Mouse (Mus musculus): Measurements from ENCODE around the gene Skint8. TPM values are rescaled to one million over a fixed set of nuclear protein-coding genes. Genes with fewer than 3 reads are reported as not detected.

Gene Skint8
- total and polyA plus RNA-seq, 2 experiments from 2014 or later: not detected

- WGBS: 76% methylated on average over 3 of the region's 3 CpGs
- Histone ChIP-seq H3K27ac (no peak overlapping the region), H3K4me2 (ENCODE audit: low read depth, low read length) (no peak overlapping the region), H3K9ac (replicated peaks; ENCODE audit: low read length) (no peak overlapping the region), H3K4me1 (ENCODE audit: insufficient read depth, low read length) (no peaks in the 10 kb centered on the region), H3K27me3 (ENCODE audit: insufficient read depth, low read length) (no peaks in the 10 kb centered on the region), H3K4me3 (ENCODE audit: low read length) (no peak overlapping the region), H3K36me3 (ENCODE audit: insufficient read depth, low read length) (no peaks in the 10 kb centered on the region), H3K9me3 (ENCODE audit: low read length) (no peaks in the 10 kb centered on the region)
- DNase-seq (ENCODE audit: low spot score) (no peak), ATAC-seq (no peak)
- TF ChIP-seq CTCF (IDR thresholded peaks at IDR 0.05; ENCODE audit: low read depth): no peak
These were observed 44.5 kb downstream of the Skint8 start for GRCm38 (mm10) chr4:111963669-111964068.

GRCm38 (mm10) chr4:111972623-111973022 is 53.4 kb downstream of the Skint8 start, which contains the start of gene Skint7:
Gene Skint7, plus strand, starts transcription at chr4:111972923.
- WGBS: 98% methylated on average over 1 of the region's 1 CpGs
- H3K36me3 ChIP-seq (ENCODE audit: insufficient read depth, low read length): no peaks in the 10 kb centered on the region
- H3K27ac ChIP-seq: no peak within 1 kb of the TSS
- no peak within 1 kb of the TSS for H3K4me3 ChIP-seq (ENCODE audit: low read length)
- H3K27me3 ChIP-seq (ENCODE audit: insufficient read depth, low read length): no peaks in the 10 kb centered on the region
- no peak within 1 kb of the TSS for H3K4me2 ChIP-seq (ENCODE audit: low read depth, low read length)
- ATAC-seq: no peak
- H3K9me3 ChIP-seq (ENCODE audit: low read length): no peaks in the 10 kb centered on the region
- H3K4me1 ChIP-seq (ENCODE audit: insufficient read depth, low read length): no peaks in the 10 kb centered on the region
- no peak within 1 kb of the TSS for H3K9ac ChIP-seq (replicated peaks; ENCODE audit: low read length)
- no peak for TF ChIP-seq CTCF (IDR thresholded peaks at IDR 0.05; ENCODE audit: low read depth)
- DNase-seq (ENCODE audit: low spot score): no peak

Other genes starting within 250 kb of the Skint8 start
- 11.9 and 14.6 TPM in 2 replicates for gene Spata6, start 199.4 kb upstream of the Skint8 start, total RNA-seq (2014; rRNA removed)
- gene Spata6, start 199.4 kb upstream of the Skint8 start, polyA plus RNA-seq (2015; fragmentation: Nextera tagmentation; extraction: Ambion mirVana): 21.2 and 21.7 TPM in 2 replicates
- gene Slc5a9, start 16.5 kb upstream of the Skint8 start, total RNA-seq (2014; rRNA removed): not detected in 2 replicates
- not detected in 2 replicates for gene Slc5a9, start 16.5 kb upstream of the Skint8 start, polyA plus RNA-seq (2015; fragmentation: Nextera tagmentation; extraction: Ambion mirVana)
- not detected in 2 replicates for gene Skint7, start 53.5 kb downstream of the Skint8 start, total RNA-seq (2014; rRNA removed)
- gene Skint7, start 53.5 kb downstream of the Skint8 start, polyA plus RNA-seq (2015; fragmentation: Nextera tagmentation; extraction: Ambion mirVana): not detected in 2 replicates
- not detected in 2 replicates for gene Skint1, start 86.9 kb downstream of the Skint8 start, total RNA-seq (2014; rRNA removed)
- not detected in 2 replicates for gene Skint1, start 86.9 kb downstream of the Skint8 start, polyA plus RNA-seq (2015; fragmentation: Nextera tagmentation; extraction: Ambion mirVana)
- not detected in 2 replicates for gene Skint4, start 152.6 kb downstream of the Skint8 start, total RNA-seq (2014; rRNA removed)
- gene Skint4, start 152.6 kb downstream of the Skint8 start, polyA plus RNA-seq (2015; fragmentation: Nextera tagmentation; extraction: Ambion mirVana): not detected in 2 replicates